ENCODE assay signal across 18 mouse cellular contexts in genomic region chr5:74661734-74662560, GRCm38 (mm10). TPM values are rescaled to one million over a fixed set of nuclear protein-coding genes. Genes with fewer than 3 reads are reported as not detected.
A peak's percentile ranks its signal among the peaks of the same experiment; 100 is the strongest.
DNase-seq lines count a peak whose midpoint lies in the region; ATAC-seq lines count a peak whose summit lies in the region.
"Had no signal": no experiment of that assay in that cellular context is flagged by ENCODE, and none has a peak within 500 bp of the region (broad histone marks: within the 10 kb centered on the region; RNA-seq: fewer than 3 reads in every experiment).

No protein-coding gene starts in this region.

- H3K27ac ChIP-seq in kidney, embryonic 14.5 days (ENCODE audit: low read depth, low read length) = no peak overlapping the region
- H3K27ac ChIP-seq: hindbrain, embryonic 12.5 days; layer of hippocampus, adult 2 months; limb, embryonic 15.5 days; liver, embryonic 15.5 days had no signal

- no peaks in the 10 kb centered on the region for H3K4me1 ChIP-seq in kidney, embryonic 14.5 days (ENCODE audit: control insufficient read depth, insufficient read depth, low read length)
- H3K4me1 ChIP-seq: heart, embryonic 12.5 days; hindbrain, embryonic 12.5 days; liver, embryonic 15.5 days had no signal

- 49% methylated on average over 4 of the region's 4 CpGs for WGBS in kidney, embryonic 14.5 days

- DNase-seq in cerebellum, adult 9-10 months = peak; percentile 66
- DNase-seq in cerebellum, adult 9-11 months = no peak
- DNase-seq in kidney, postnatal 25 days = no peak
- peak; percentile 18 for DNase-seq in lung, postnatal 36 days
- no peak for DNase-seq in lung, postnatal 25 days (ENCODE audit: low spot score)
- DNase-seq in embryo, embryonic 10 days (ENCODE audit: low spot score) = no peak
- DNase-seq: adrenal gland, postnatal 36 days; forebrain, postnatal 0 days; layer of hippocampus, postnatal 36 days; spleen, adult 18-20 months; thymus, postnatal 25 days had no signal

- H3K27me3 ChIP-seq in kidney, embryonic 14.5 days (ENCODE audit: control insufficient read depth, insufficient read depth, low read length) = no peaks in the 10 kb centered on the region
- H3K27me3 ChIP-seq: heart, embryonic 12.5 days; hindbrain, embryonic 12.5 days; limb, embryonic 15.5 days; liver, embryonic 15.5 days had no signal

- peak; percentile 62; the same call in 1 of the 2 replicates for ATAC-seq in kidney, embryonic 14.5 days (ENCODE audit: low FRiP score, low TSS enrichment)
- ATAC-seq: forebrain, postnatal 0 days had no signal

- H3K4me2 ChIP-seq in kidney, embryonic 14.5 days (replicated peaks; ENCODE audit: low read depth, low read length) = no peak overlapping the region
- H3K4me2 ChIP-seq: heart, embryonic 12.5 days; hindbrain, embryonic 12.5 days; limb, embryonic 15.5 days; liver, embryonic 15.5 days had no signal

- no peaks in the 10 kb centered on the region for H3K9me3 ChIP-seq in kidney, embryonic 14.5 days (ENCODE audit: control insufficient read depth, low read length)
- H3K9me3 ChIP-seq: G1E; heart, embryonic 12.5 days; hindbrain, embryonic 12.5 days; limb, embryonic 15.5 days; liver, embryonic 15.5 days had no signal

- no peak overlapping the region for H3K4me3 ChIP-seq in kidney, embryonic 14.5 days (ENCODE audit: low read length)
- H3K4me3 ChIP-seq: heart, embryonic 12.5 days; hindbrain, embryonic 12.5 days; layer of hippocampus, adult 2 months; limb, embryonic 15.5 days; liver, embryonic 15.5 days had no signal

- no peaks in the 10 kb centered on the region for H3K36me3 ChIP-seq in kidney, embryonic 14.5 days (ENCODE audit: control insufficient read depth, insufficient read depth, low read length)
- H3K36me3 ChIP-seq: G1E; heart, embryonic 12.5 days; hindbrain, embryonic 12.5 days; limb, embryonic 15.5 days; liver, embryonic 15.5 days had no signal

- H3K9ac ChIP-seq in kidney, embryonic 14.5 days (ENCODE audit: low read depth, low read length) = no peak overlapping the region
- H3K9ac ChIP-seq: forebrain, postnatal 0 days; heart, embryonic 12.5 days; hindbrain, embryonic 12.5 days; limb, embryonic 15.5 days; liver, embryonic 15.5 days had no signal

RNA-seq across cellular contexts. Expression of gene Lnx1, which starts 40.8 kb away (rescaled TPM):
- 1.9 and 2.3 TPM in 2 replicates for polyA plus RNA-seq in kidney, embryonic 14.5 days (2014; fragmentation: Nextera tagmentation; extraction: Ambion mirVana)
- polyA plus RNA-seq: G1E; liver, embryonic 15.5 days had no signal

Comparison
In these comparisons a context has a peak if more than half of its experiments do, and no peak if none do; other contexts are left out.
1. DNase-seq: peak in cerebellum, adult 9-10 months (single experiment) and lung, postnatal 36 days (single experiment); none in cerebellum, adult 9-11 months (single experiment), kidney, postnatal 25 days (0 of 2), lung, postnatal 25 days (single experiment) and embryo, embryonic 10 days (single experiment).